Mouse (Mus musculus) intestine, embryonic 15.5 days (tissue): ENCODE measurements around the gene Rpl7l1. TPM values are rescaled to one million over a fixed set of nuclear protein-coding genes. Genes with fewer than 3 reads are reported as not detected.
A peak's percentile ranks its signal among the peaks of the same experiment; 100 is the strongest.

Experiments
- ATAC-seq: fragments of 200-750 bp; cut with Nextera tagmentation; 2 replicates; pipeline ENCODE4 v1.8.0; 2017; ENCODE audit warnings: moderate TSS enrichment, moderate library complexity
- H3K27ac ChIP-seq: fragments of 300-500 bp; sonication (generic); 2 replicates; pipeline ENCODE4 v1.5.1; 2015; ENCODE audit warnings: mild to moderate bottlenecking, inconsistent platforms
- H3K27me3 ChIP-seq: fragments of 300-500 bp; sonication (generic); replicated peaks from 2 replicates; pipeline ENCODE4 v1.6.1; 2015; ENCODE audit warnings: inconsistent platforms
- H3K36me3 ChIP-seq: fragments of 300-500 bp; sonication (generic); 2 replicates; pipeline ENCODE4 v1.6.1; 2015; ENCODE audit warnings: inconsistent platforms
- H3K4me1 ChIP-seq: fragments of 300-500 bp; sonication (generic); replicated peaks from 2 replicates; pipeline ENCODE4 v1.6.1; 2015; ENCODE audit warnings: inconsistent platforms
- H3K4me2 ChIP-seq: fragments of 300-500 bp; sonication (generic); replicated peaks from 2 replicates; pipeline ENCODE4 v1.6.1; 2015; ENCODE audit warnings: mild to moderate bottlenecking, inconsistent platforms
- H3K4me3 ChIP-seq: fragments of 300-500 bp; sonication (generic); replicated peaks from 2 replicates; pipeline ENCODE4 v1.5.1; 2015; ENCODE audit warnings: inconsistent platforms
- H3K9ac ChIP-seq: fragments of 300-500 bp; sonication (generic); 2 replicates; pipeline ENCODE4 v1.6.1; 2015; ENCODE audit warnings: inconsistent platforms
- H3K9me3 ChIP-seq: fragments of 300-500 bp; sonication (generic); 2 replicates; pipeline ENCODE4 v1.6.1; 2016; ENCODE audit warnings: inconsistent platforms
- WGBS: fragments of 180-500 bp; shearing (Covaris S2); methylation state at CpG from one replicate; pipeline ENCODE4 v1.1.7; 2015; 5-methylcytosine and 5-hydroxymethylcytosine counted together
- polyA plus RNA-seq: library from polyadenylated mRNA; unstranded; fragments of >200 nt; fragmentation: Nextera tagmentation; extraction: Ambion mirVana; gene quantifications from 2 replicates; pipeline ENCODE4 v1.2.1, GENCODE M21; 2015

Rpl7l1 gene
- polyA plus RNA-seq, 1 experiment from 2014 or later = 167 TPM

DNA sequence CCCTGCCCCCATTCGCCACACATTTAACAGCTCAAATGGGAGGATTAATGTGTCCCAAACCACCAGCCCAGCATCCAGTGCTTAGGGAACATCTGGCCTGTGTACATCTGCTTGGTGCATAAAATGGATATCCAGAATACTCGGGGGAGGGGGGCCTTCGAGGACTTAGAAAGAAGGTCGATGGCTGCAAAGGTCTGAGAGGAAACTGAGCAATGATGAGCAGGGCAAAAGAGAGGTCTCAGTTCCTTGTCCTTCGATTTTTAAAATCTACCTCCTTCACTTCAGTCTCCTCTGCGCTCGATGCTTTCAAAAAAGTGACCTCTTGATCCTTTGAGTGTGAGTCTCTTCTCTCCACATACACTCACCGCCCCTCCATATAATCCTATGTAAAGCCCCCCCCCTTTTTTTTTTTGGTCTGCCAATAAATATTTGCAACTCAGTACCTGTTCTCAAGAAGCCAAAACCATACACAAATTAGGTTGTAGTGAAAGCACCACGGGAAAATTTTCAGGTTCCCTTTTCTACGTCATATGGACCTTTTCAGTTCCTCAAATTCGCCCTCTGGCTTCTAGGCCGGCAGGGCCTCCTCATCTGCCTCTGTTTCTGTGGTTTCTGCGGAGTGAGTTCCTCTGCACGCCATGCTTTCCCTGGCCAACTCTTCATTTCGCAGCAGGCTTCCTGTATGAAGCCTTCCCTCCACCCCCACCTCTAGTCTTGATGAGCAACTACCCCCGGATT is 31.2 kb downstream of the Rpl7l1 start:
- H3K27me3 ChIP-seq = no peaks in the 10 kb centered on the region
- no peak for ATAC-seq
- 15% methylated on average over 16 of the region's 16 CpGs for WGBS

DNA sequence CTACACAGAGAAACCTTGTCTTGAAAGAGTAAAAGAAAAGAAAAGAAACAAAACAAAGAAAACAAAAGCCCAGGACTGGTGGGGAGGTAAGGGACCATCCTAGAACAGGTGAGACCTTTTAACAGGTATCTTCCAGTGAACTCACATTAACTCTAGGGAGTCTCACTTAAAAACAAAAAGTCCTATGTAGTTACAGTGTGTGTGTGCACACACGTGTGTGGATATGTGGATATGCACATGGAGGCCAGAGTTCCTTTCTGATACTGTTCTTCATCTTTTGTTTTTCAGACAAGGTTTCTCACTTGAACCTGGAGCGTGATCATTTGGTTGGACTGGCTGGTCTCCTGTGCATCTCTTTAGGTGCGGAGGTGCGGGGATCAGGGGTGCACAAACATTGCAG is 31.9 kb downstream of the Rpl7l1 start:
- no peaks in the 10 kb centered on the region for H3K9me3 ChIP-seq
- no peak overlapping the region for H3K27ac ChIP-seq
- peak overlapping the region; percentile 89; the same call in 1 of the 2 replicates for H3K4me3 ChIP-seq
- H3K27me3 ChIP-seq = no peaks in the 10 kb centered on the region
- ATAC-seq = no peak
- H3K9ac ChIP-seq = peak overlapping the region; percentile 71
- 91% methylated on average over 4 of the region's 4 CpGs for WGBS
- peak overlapping the region; percentile 74 for H3K4me2 ChIP-seq
- H3K4me1 ChIP-seq = peaks cover 9% of the 10 kb centered on the region; the same call in 1 of the 2 replicates
- 0 out of 2 replicates have a peak, but pooled peaks cover 3% of the 10 kb centered on the region for H3K36me3 ChIP-seq

More for the DNA sequence above, 31.2 kb downstream of the Rpl7l1 start:
- Histone ChIP-seq H3K9ac (peak overlapping the region; percentile 71), H3K27ac (peak overlapping the region; percentile 85), H3K4me2 (peak overlapping the region; percentile 74), H3K4me3 (peak overlapping the region; percentile 89), H3K36me3 (0 out of 2 replicates have a peak, but pooled peaks cover 3% of the 10 kb centered on the region), H3K4me1 (peaks cover 9% of the 10 kb centered on the region; the same call in 1 of the 2 replicates), H3K9me3 (no peaks in the 10 kb centered on the region)

DNA sequence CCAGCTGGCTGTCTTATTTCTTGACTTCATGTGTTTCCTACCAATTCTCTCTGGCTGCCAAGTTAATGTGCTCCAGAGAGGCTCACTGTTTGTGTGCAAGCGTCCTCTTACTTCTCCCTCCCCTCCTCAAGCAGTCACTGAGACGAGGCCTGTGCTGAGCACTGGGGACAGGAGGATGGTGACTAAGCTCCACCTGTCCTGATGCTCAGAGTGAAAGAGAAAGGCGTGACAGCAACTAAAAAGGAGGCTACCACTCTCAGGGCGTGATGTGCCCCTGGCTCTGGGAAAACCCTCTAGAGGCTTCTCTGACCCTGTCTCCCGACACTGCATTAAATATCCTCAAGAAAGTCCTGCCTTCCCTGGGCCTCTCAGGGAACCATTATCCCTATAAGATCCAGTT is 33.2 kb downstream of the Rpl7l1 start:
- 0 out of 2 replicates have a peak, but pooled peaks cover 3% of the 10 kb centered on the region for H3K36me3 ChIP-seq
- WGBS = 81% methylated on average over 5 of the region's 5 CpGs
- peaks cover 9% of the 10 kb centered on the region; the same call in 1 of the 2 replicates for H3K4me1 ChIP-seq
- no peak overlapping the region for H3K27ac ChIP-seq
- no peaks in the 10 kb centered on the region for H3K9me3 ChIP-seq
- H3K27me3 ChIP-seq = no peaks in the 10 kb centered on the region
- H3K4me3 ChIP-seq = no peak overlapping the region
- no peak for ATAC-seq
- H3K4me2 ChIP-seq = no peak overlapping the region
- H3K9ac ChIP-seq = no peak overlapping the region

- WGBS = 71% methylated on average over 2 of the region's 2 CpGs
- Histone ChIP-seq H3K4me1 (peaks cover 9% of the 10 kb centered on the region; the same call in 1 of the 2 replicates), H3K4me3 (no peak overlapping the region), H3K9me3 (no peaks in the 10 kb centered on the region), H3K27me3 (no peaks in the 10 kb centered on the region), H3K4me2 (no peak overlapping the region), H3K27ac (no peak overlapping the region), H3K9ac (no peak overlapping the region), H3K36me3 (peaks cover 10% of the 10 kb centered on the region; the same call in 1 of the 2 replicates)
- no peak for ATAC-seq
Measured at GRCm38 (mm10) chr17:46747806-46748205, 34.7 kb downstream of the Rpl7l1 start.

- no peaks in the 10 kb centered on the region for H3K27me3 ChIP-seq
- no peak for ATAC-seq
- H3K9ac ChIP-seq = no peak overlapping the region
- WGBS = 85% methylated on average over 8 of the region's 8 CpGs
- peaks cover 11% of the 10 kb centered on the region; the same call in 1 of the 2 replicates for H3K36me3 ChIP-seq
- peaks cover 9% of the 10 kb centered on the region; the same call in 1 of the 2 replicates for H3K4me1 ChIP-seq
- no peaks in the 10 kb centered on the region for H3K9me3 ChIP-seq
- H3K4me3 ChIP-seq = no peak overlapping the region
- no peak overlapping the region for H3K27ac ChIP-seq
- H3K4me2 ChIP-seq = no peak overlapping the region
Measured at GRCm38 (mm10) chr17:46747234-46747633, 35.2 kb downstream of the Rpl7l1 start.

DNA sequence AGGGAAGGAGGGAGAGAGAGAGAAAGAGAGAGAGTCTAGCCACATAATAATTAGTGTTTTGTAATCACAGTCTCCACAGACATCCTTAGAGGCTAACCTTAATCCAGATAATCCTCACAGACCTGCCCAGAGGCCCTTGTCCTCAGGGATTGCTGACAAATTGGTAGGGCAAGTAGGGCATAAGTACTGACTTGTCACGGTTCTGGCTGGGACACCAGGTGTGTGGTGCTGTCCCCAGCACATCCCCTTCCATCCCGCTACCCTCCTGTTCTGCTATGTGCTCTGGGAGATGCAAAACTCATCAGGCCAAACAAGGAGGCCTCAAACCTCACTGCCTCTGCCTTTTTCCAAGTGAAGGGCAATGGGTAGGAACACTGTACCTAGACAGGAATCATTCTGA is 37.0 kb downstream of the Rpl7l1 start:
- WGBS = 87% methylated on average over 2 of the region's 2 CpGs
- Histone ChIP-seq H3K36me3 (peaks cover 12% of the 10 kb centered on the region; the same call in 1 of the 2 replicates), H3K9me3 (no peaks in the 10 kb centered on the region), H3K27ac (no peak overlapping the region), H3K4me2 (no peak overlapping the region), H3K4me3 (no peak overlapping the region), H3K27me3 (no peaks in the 10 kb centered on the region), H3K9ac (no peak overlapping the region), H3K4me1 (0 out of 2 replicates have a peak, but pooled peaks cover 3% of the 10 kb centered on the region)
- no peak for ATAC-seq

- Histone ChIP-seq H3K4me3 (no peak overlapping the region), H3K27ac (no peak overlapping the region), H3K9me3 (no peaks in the 10 kb centered on the region), H3K36me3 (peaks cover 12% of the 10 kb centered on the region; the same call in 1 of the 2 replicates), H3K9ac (no peak overlapping the region), H3K27me3 (no peaks in the 10 kb centered on the region), H3K4me1 (no peaks in the 10 kb centered on the region), H3K4me2 (no peak overlapping the region)
- 85% methylated on average over 9 of the region's 9 CpGs for WGBS
- ATAC-seq = no peak
Measured at GRCm38 (mm10) chr17:46742986-46743385, 39.5 kb downstream of the Rpl7l1 start.

DNA sequence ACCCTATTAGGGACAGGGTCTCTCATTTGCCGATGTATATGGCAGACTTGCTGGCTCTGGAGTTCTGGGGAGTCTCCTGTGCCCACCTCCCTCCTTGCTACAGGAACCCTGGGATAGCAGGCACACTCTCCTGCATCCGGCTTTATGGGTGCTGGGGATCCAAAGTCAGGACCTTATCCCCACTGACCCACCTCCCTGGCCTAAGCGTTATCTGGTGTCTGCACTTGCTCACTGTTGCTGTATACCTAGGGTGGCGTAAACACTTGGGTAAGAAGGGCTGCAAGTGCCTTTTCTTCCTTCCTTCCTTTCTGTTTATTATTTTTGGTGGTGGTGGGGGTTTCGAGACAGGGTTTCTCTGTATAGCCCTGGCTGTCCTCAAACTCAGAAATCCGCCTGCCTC is 41.2 kb downstream of the Rpl7l1 start:
- ATAC-seq = no peak
- H3K9me3 ChIP-seq = no peaks in the 10 kb centered on the region

GRCm38 (mm10) chr17:46736160-46736559 is 46.3 kb downstream of the Rpl7l1 start:
- no peak for ATAC-seq

More for the DNA sequence above, 41.2 kb downstream of the Rpl7l1 start:
- H3K9ac ChIP-seq = no peak overlapping the region
- H3K27me3 ChIP-seq = no peaks in the 10 kb centered on the region
- H3K4me1 ChIP-seq = no peaks in the 10 kb centered on the region
- H3K4me3 ChIP-seq = no peak overlapping the region
- no peak overlapping the region for H3K4me2 ChIP-seq
- peaks cover 9% of the 10 kb centered on the region; the same call in 1 of the 2 replicates for H3K36me3 ChIP-seq
- 91% methylated on average over 6 of the region's 6 CpGs for WGBS
- no peak overlapping the region for H3K27ac ChIP-seq

DNA sequence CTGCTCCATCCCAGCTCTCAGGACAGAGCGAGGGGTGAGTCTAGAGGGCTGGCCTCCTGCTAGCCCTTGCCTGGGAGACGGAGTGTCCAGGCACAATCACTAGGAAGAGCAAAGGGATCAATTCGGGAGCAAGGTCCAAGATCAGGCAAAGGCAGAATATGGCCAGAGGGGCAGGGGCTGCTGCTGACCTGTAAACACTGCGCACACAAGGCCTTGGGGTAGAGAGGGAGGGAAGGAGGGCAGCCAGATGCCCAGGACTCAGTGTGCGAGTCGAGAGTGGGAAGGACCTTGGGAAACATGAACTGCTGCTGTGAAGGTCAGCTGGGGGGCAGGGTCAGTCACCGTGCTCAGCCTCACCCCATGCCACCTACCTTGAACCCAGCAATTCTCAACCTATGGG is 47.2 kb downstream of the Rpl7l1 start:
- Histone ChIP-seq H3K4me2 (no peak overlapping the region), H3K4me1 (no peaks in the 10 kb centered on the region), H3K27me3 (no peaks in the 10 kb centered on the region), H3K27ac (no peak overlapping the region), H3K9me3 (no peaks in the 10 kb centered on the region), H3K36me3 (no peaks in the 10 kb centered on the region), H3K4me3 (no peak overlapping the region), H3K9ac (no peak overlapping the region)
- ATAC-seq = peak; percentile 20; the same call in 1 of the 2 replicates
- WGBS = 85% methylated on average over 7 of the region's 7 CpGs

More at GRCm38 (mm10) chr17:46736160-46736559, 46.3 kb downstream of the Rpl7l1 start:
- H3K9ac ChIP-seq = no peak overlapping the region
- H3K4me1 ChIP-seq = no peaks in the 10 kb centered on the region
- H3K36me3 ChIP-seq = no peaks in the 10 kb centered on the region
- no peaks in the 10 kb centered on the region for H3K27me3 ChIP-seq
- H3K9me3 ChIP-seq = no peaks in the 10 kb centered on the region
- WGBS = 63% methylated on average over 9 of the region's 10 CpGs
- H3K4me2 ChIP-seq = no peak overlapping the region
- no peak overlapping the region for H3K4me3 ChIP-seq
- no peak overlapping the region for H3K27ac ChIP-seq

GRCm38 (mm10) chr17:46734055-46734454 is 48.4 kb downstream of the Rpl7l1 start:
- peaks cover 1% of the 10 kb centered on the region for H3K27me3 ChIP-seq
- WGBS = 89% methylated on average over 3 of the region's 3 CpGs

DNA sequence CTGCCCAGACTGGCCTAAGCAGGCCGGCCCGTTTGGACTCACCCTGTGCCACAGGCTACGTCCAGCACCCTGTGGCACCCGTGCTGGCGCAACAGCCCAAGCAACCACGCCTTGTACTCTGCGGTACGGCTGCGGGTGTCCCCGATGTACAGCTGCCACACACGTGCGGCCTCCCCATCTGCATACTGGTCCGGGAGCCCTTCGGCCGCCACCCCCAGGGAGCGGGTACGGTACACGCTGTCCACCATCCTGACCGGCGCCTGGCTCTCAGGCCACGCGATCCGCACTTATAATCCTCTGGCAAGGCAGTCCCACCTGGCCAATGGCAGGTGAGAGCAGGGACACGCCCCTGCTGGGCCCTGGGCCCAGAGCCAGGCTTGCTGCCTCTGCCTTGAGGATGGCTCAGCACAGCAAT is 53.6 kb downstream of the Rpl7l1 start, which contains the start of gene Gnmt:
TSS of gene Gnmt (minus strand) at position 265 of the 415 bp plus-strand sequence.
- Histone ChIP-seq H3K27me3 (peaks cover 6% of the 10 kb centered on the region), H3K9me3 (no peaks in the 10 kb centered on the region), H3K27ac (no peak within 1 kb of the TSS), H3K4me1 (0 out of 2 replicates have a peak, but pooled peaks cover 9% of the 10 kb centered on the region), H3K4me2 (peak within 1 kb of the TSS; percentile 71), H3K9ac (no peak within 1 kb of the TSS; the same call in 1 of the 2 replicates), H3K4me3 (peak within 1 kb of the TSS; percentile 20), H3K36me3 (peaks cover 6% of the 10 kb centered on the region)
- ATAC-seq = peak; percentile 89
- 13% methylated on average over 24 of the region's 24 CpGs for WGBS

More at GRCm38 (mm10) chr17:46734055-46734454, 48.4 kb downstream of the Rpl7l1 start:
- Histone ChIP-seq H3K27ac (no peak overlapping the region), H3K4me3 (no peak overlapping the region), H3K9ac (no peak overlapping the region), H3K36me3 (no peaks in the 10 kb centered on the region), H3K4me1 (0 out of 2 replicates have a peak, but pooled peaks cover 2% of the 10 kb centered on the region), H3K4me2 (no peak overlapping the region), H3K9me3 (no peaks in the 10 kb centered on the region)
- ATAC-seq = no peak
